Mouse (Mus musculus) MEL-GATA-1-ER (cell line): Measurements from ENCODE around the gene Clec4f.
A peak's percentile ranks its signal among the peaks of the same experiment; 100 is the strongest.
"Not testable (repeated sequence)": the region's sequence is repeated elsewhere in the genome, so short reads cannot be mapped to it uniquely, and the experiment has no call there.

Experiments
- DNase-seq: peaks from one replicate; pipeline ENCODE4 v3.0.0-alpha.2; 2012; ENCODE audit warnings: low read depth; ENCODE audit errors: extremely low read depth

Gene Clec4f

GRCm38 (mm10) chr6:83656087-83656486 is at the start of gene Clec4f:
Clec4f (minus strand) TSS chr6:83656187.
- no peak for DNase-seq

DNA sequence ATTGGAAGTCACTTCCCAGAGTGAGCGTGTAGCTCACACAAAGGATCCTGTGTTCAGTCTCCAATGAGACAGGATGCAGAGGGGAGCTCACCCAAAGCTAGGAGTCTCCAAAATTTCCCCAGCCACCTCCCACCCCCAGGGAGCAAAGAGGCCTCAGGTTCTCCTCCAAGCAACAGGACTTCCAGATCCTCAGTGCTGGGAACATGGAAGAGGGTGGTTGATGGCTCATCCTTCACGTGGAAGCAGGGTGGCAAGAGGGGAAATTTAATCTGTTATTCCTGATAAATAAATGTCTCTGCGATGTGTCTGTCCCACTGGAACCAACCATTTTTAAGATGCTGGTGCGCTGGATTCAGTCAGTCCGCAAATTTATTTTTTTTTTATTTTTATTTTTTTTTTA is 48.7 kb upstream of the Clec4f start:
- DNase-seq = no peak

- DNase-seq = no peak
Measured at GRCm38 (mm10) chr6:83704294-83704693, 48.3 kb upstream of the Clec4f start.

GRCm38 (mm10) chr6:83703722-83704078 is 47.7 kb upstream of the Clec4f start:
- DNase-seq = no peak

- DNase-seq = no peak
Measured at GRCm38 (mm10) chr6:83703000-83703721, 47.2 kb upstream of the Clec4f start.

GRCm38 (mm10) chr6:83702146-83702999 is 46.4 kb upstream of the Clec4f start:
- DNase-seq = no peak

- no peak for DNase-seq
Measured at GRCm38 (mm10) chr6:83701001-83701400, 45.0 kb upstream of the Clec4f start.

DNA sequence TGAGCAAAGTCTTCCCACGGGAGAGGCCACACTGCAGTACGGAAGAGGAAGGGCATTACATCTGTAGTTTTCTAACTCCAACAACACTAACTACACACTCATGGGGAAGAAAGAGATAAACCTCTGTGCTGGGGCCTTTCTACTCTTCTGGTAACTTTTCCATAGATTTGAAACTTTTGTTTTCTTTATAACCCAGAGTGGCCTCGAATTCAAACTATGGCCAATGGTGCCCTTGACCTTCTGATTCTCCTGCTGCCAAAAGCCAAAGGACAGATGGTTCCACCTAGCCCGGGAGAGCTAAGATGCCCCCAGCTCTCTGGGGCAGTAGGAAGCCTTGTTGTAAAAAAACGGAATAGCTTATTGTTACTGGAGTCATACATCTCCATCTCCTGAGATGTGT is 44.0 kb upstream of the Clec4f start:
- no peak for DNase-seq

- no peak for DNase-seq
Measured at GRCm38 (mm10) chr6:83697932-83698331, 41.9 kb upstream of the Clec4f start.

- DNase-seq = no peak
Measured at GRCm38 (mm10) chr6:83696684-83697083, 40.7 kb upstream of the Clec4f start.

GRCm38 (mm10) chr6:83695731-83696130 is 39.7 kb upstream of the Clec4f start:
- no peak for DNase-seq

DNA sequence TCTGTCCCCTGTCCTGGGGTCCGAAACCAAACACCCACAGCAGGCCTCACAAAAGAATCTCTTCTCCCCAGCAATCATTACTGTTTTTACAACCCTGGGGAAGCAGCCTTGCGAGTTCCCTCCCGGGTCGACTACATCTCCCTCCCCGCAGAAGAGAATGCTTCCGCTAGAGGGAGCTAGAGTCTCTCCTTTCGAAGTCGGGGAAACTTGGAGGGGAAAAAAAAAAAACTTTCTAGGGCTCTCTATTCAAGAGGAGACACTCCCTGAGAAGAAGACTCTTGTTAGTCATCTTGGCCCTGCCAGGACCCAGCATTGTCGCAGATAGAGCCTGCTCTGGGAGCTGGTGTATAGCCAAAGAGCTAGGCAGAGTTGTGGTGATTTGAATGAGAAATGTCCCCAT is 37.8 kb upstream of the Clec4f start:
- DNase-seq = peak; percentile 66

GRCm38 (mm10) chr6:83692962-83693361 is 37.0 kb upstream of the Clec4f start:
- no peak for DNase-seq

DNA sequence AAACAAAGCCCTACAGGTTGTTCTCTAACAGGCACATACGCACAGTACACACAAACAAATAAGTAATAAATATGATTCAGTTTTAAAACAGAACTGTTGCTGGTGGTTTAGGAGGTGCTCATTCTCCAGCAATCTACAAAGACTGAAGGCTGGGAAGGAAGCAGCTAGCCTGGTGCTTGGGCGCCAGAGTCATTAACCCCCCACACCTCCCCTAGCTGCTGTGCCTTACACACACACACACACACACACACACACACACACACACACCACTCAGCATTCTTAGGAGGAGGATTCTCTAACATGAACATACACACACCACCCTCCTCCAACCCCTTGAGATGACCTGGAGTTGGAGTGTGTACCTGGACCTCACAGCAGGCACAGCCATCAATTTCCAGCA is 34.9 kb upstream of the Clec4f start:
- no peak for DNase-seq

DNA sequence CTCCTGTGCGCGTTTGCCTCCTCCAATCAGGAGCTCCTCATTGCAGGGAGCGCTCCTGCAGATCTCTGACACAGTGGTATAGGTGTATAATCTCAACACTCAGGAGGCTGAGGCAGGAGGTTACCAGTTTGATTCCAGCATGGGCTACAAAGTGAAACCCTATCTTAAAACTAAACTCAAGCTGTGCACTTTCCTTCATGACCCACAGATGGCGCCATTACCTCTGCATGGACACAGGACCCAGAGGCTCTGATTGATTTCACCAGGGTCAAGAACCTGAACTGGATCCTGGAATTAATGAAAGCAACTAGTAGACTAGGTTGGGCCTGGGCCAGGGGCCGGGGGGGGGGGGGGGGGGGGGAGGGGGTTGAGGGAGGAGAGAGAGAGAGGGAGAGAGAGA is 34.3 kb upstream of the Clec4f start:
- DNase-seq = no peak

DNA sequence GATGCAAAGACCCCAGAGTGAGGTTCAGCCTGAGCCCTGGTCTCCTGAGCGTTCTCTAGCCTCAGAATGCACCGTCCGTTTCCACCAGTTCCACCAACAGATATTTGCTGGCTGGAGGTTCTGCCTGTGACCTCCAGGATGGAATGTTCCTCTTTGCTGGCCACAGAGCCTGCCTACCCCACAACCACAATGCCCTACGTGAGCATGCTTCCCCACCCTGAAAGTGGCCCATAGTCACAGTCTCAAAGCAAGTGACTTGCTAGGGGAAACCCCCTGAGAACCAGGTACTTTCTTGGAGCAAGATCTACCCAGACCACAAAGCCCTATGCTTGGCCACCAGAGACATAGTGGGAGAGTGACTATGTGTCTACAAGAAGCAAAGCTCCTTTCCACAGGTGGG is 33.4 kb upstream of the Clec4f start:
- no peak for DNase-seq

- no peak for DNase-seq
Measured at GRCm38 (mm10) chr6:83677757-83678156, 21.8 kb upstream of the Clec4f start, which contains the start of gene Cd207. Cd207 (minus strand) TSS chr6:83677857.

DNA sequence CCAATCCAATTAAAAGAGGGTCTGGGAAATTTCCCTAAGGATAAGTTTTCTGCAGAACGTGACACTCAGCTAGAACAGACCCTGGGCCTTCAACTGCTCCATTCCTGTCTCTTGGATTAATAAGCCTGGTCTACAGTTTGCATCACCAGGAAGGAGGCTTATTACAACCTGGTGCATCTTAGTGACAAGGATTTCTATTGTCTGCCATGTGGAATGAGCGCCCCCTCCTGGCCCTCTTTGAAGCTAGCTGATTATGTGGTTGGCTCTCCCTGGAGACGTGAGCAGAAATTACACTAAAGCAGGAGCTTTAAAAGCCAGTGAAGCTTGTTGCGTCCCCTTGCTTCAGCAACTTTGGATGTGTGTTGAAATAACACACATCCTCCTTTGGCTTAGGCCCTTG is 17.4 kb upstream of the Clec4f start:
- peak; percentile 33 for DNase-seq

DNA sequence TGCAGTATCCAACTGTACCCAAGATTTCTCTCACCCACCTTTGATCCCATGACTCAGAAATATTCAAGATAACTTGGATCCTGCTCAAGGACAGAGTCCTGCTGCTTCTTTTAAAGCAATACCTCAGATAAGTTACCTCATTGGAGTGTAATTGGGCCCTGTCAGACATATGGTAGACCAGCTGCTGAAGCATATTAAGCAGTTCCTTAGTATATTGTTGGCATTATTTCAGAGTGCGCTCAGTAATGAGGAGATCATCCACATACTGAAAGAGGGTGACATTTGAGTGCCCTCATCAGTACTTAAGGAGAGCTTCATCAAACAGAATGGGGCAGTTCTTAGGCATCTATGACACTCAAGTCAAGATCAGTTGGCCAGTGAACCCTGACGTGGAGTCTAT is 9.0 kb upstream of the Clec4f start:
- no peak for DNase-seq

DNA sequence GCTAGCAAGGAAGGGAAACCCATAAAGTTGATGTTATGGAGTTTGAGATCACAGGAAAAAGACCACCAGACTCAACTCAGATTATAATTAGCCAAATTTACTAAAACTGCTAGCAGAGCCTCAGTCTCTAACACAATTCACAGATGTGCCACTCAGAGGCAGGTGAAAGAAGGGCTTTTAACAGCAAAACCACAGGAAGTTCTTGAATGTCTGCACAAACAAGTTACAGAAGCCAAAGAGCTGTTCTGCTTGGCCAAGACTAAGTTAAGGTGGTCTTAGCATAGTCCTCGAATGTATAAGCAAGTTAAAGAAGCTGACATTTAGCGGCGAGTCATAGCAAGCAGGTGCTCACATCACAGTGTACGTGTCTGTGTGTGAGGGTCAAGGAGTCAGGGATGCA is 4.8 kb upstream of the Clec4f start:
- DNase-seq = no peak

- no peak for DNase-seq
Measured at GRCm38 (mm10) chr6:83646715-83647114, 9.3 kb downstream of the Clec4f start.

GRCm38 (mm10) chr6:83635329-83635728 is 20.7 kb downstream of the Clec4f start:
- no peak for DNase-seq

DNA sequence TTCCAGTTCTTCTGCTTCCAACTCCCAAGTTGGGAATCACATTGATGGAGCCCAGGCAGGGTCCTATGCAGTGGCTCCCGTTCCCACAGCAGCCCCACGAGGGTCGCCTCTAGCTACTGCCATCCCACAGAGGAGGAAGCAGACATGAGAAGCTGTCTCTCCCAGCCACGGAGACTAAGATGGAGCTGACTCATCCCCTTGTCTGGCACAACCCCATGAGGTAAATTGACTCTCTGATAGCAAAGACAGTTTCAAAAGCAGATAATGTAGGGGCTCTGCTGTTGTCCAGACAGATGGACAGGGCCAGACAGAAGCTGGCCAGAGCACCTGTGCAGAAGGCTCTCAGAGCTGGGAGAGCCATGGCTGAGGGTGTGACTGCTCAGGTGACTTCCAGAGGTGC is 21.4 kb downstream of the Clec4f start:
- DNase-seq = not testable (repeated sequence)
